Mouse (Mus musculus) liver, embryonic 14.5 days (tissue): ENCODE data around the gene Stard5.

ENCODE experiments used
- CTCF ChIP-seq: IDR thresholded peaks from 2 replicates; pipeline ENCODE4 v1.5.1; 2016; ENCODE audit warnings: antibody characterized with exemption, low read depth, control low read depth
- EP300 ChIP-seq: IDR thresholded peaks from 2 replicates; pipeline ENCODE4 v1.6.1; 2016; ENCODE audit warnings: antibody characterized with exemption, low read depth

GRCm38 (mm10) chr7:83668724-83669123, 37.0 kb downstream of the Stard5 start:
- TF ChIP-seq EP300 (no peak), CTCF (peak; percentile 70)
